Mouse (Mus musculus) hindbrain, embryonic 10.5 days (tissue): ENCODE results near the gene Six4. TPM values are rescaled to one million over a fixed set of nuclear protein-coding genes. Genes with fewer than 3 reads are reported as not detected.
A peak's percentile ranks its signal among the peaks of the same experiment; 100 is the strongest.
"Not testable (repeated sequence)": the region's sequence is repeated elsewhere in the genome, so short reads cannot be mapped to it uniquely, and the experiment has no call there.

Experiments used
- DNase-seq: peaks from one replicate; pipeline ENCODE4 v3.0.0-alpha.2; 2017; ENCODE audit warnings: low spot score
- H3K27ac ChIP-seq: fragments of 300-500 bp; sonication (generic); 2 replicates; pipeline ENCODE4 v1.5.1; 2016; ENCODE audit warnings: mild to moderate bottlenecking, moderate library complexity
- H3K27me3 ChIP-seq: fragments of 300-500 bp; sonication (generic); 2 replicates; pipeline ENCODE4 v1.6.1; 2016; ENCODE audit warnings: mild to moderate bottlenecking; ENCODE audit not compliant: poor library complexity, insufficient read depth, severe bottlenecking
- H3K36me3 ChIP-seq: fragments of 300-500 bp; sonication (generic); 2 replicates; pipeline ENCODE4 v1.6.1; 2016; ENCODE audit warnings: mild to moderate bottlenecking, moderate library complexity
- H3K4me1 ChIP-seq: fragments of 300-500 bp; sonication (generic); replicated peaks from 2 replicates; pipeline ENCODE4 v1.6.1; 2016; ENCODE audit warnings: mild to moderate bottlenecking
- H3K4me3 ChIP-seq: fragments of 300-500 bp; sonication (generic); 2 replicates; pipeline ENCODE4 v1.5.1; 2016; ENCODE audit warnings: mild to moderate bottlenecking, moderate library complexity
- H3K9me3 ChIP-seq: fragments of 300-500 bp; sonication (generic); 2 replicates; pipeline ENCODE4 v1.6.1; 2016; ENCODE audit warnings: mild to moderate bottlenecking, moderate library complexity
- WGBS: fragments of 180-500 bp; shearing (Covaris S2); methylation state at CpG from one replicate; pipeline ENCODE4 v1.1.7; 2016; 5-methylcytosine and 5-hydroxymethylcytosine counted together
- polyA plus RNA-seq: library from polyadenylated mRNA; unstranded; fragments of >200 nt; fragmentation: Nextera tagmentation; extraction: Ambion mirVana; gene quantifications from 2 replicates; pipeline ENCODE4 v1.2.1, GENCODE M21; 2016

The Six4 gene
- polyA plus RNA-seq, 1 experiment from 2014 or later, result 5.0 TPM

DNA sequence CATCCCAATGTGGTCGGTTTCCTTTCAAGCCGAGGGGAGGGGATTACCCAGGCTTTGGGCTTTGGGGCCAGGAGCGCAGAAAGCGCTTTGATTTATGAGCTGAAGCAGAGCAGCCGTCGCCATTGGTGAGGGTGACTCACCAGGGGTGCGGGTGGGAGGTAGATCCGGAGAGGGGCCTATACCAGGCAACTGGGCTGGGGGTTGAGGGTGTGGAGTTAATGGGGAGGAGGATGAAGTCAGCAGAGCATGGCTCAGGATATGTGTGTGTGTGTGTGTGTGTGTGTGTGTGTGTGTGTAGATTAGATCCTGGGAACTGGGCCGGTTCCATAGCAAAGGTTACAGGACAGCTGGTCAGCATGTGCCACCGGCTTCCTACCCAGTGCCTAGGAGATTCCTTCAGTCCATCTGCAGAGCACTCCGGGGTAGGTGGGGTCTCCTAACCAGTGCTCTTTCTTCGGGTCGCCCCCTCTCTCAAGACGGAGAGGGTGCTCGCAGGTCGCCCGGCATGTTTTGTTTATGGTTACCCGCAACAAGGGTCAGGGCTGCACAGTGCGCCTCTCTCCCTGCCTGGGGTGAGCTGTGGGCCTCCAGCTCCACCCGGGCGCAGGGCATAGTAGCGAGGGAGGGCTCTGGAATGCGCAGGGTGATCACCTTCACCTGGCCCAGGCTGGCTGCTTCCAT is 2.7 kb downstream of the Six4 start:
- Histone ChIP-seq H3K36me3 (peaks cover 30% of the 10 kb centered on the region), H3K9me3 (no peaks in the 10 kb centered on the region), H3K4me1 (peaks cover 32% of the 10 kb centered on the region), H3K4me3 (peak overlapping the region; percentile 85), H3K27me3 (peaks cover 27% of the 10 kb centered on the region), H3K27ac (peak overlapping the region; percentile 92)
- peak; percentile 31 for DNase-seq
- 3% methylated on average over 23 of the region's 23 CpGs for WGBS

GRCm38 (mm10) chr12:73107821-73108220 is 5.4 kb downstream of the Six4 start:
- DNase-seq, result no peak
- H3K36me3 ChIP-seq, result peaks cover 55% of the 10 kb centered on the region
- WGBS, result 77% methylated on average over 2 of the region's 2 CpGs

GRCm38 (mm10) chr12:73103713-73104112 is 9.5 kb downstream of the Six4 start:
- Histone ChIP-seq H3K9me3 (peaks cover 9% of the 10 kb centered on the region), H3K36me3 (peaks cover 72% of the 10 kb centered on the region), H3K4me3 (no peak overlapping the region), H3K27ac (no peak overlapping the region), H3K4me1 (no peaks in the 10 kb centered on the region), H3K27me3 (no peaks in the 10 kb centered on the region)
- no peak for DNase-seq
- WGBS, result 78% methylated on average over 12 of the region's 12 CpGs

More at GRCm38 (mm10) chr12:73107821-73108220, 5.4 kb downstream of the Six4 start:
- peaks cover 15% of the 10 kb centered on the region for H3K27me3 ChIP-seq
- H3K9me3 ChIP-seq, result peaks cover 9% of the 10 kb centered on the region
- no peak overlapping the region for H3K4me3 ChIP-seq
- H3K27ac ChIP-seq, result no peak overlapping the region
- H3K4me1 ChIP-seq, result peaks cover 24% of the 10 kb centered on the region

DNA sequence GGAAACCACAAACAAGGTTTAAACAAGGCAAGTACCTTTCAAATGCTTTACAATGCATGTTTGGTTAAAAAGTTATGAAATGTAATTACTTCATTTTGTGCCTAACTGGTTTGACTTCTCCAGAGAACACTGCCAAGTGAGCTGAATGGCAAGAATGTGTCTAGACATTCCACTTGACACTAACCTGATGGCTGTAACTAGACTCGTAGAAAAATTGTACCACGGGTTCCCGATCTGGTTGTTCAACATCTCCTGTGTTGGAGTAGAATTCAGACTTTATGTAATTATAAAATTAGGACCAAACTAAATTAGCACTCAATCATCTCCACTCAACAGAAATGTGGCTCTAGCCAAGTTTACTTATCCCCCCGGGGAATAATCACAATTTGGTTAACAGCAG is 14.7 kb downstream of the Six4 start:
- H3K27me3 ChIP-seq, result no peaks in the 10 kb centered on the region
- H3K27ac ChIP-seq, result no peak overlapping the region
- H3K36me3 ChIP-seq, result peaks cover 31% of the 10 kb centered on the region
- peaks cover 5% of the 10 kb centered on the region for H3K9me3 ChIP-seq
- no peak for DNase-seq
- WGBS, result 92% methylated on average over 4 of the region's 4 CpGs
- no peak overlapping the region for H3K4me3 ChIP-seq
- no peaks in the 10 kb centered on the region for H3K4me1 ChIP-seq

GRCm38 (mm10) chr12:73096177-73096576 is 17.1 kb downstream of the Six4 start:
- not testable (repeated sequence) for H3K36me3 ChIP-seq, H3K27ac ChIP-seq, H3K4me3 ChIP-seq, DNase-seq, H3K4me1 ChIP-seq, H3K27me3 ChIP-seq, H3K9me3 ChIP-seq
- WGBS, result 91% methylated on average over 5 of the region's 5 CpGs

- no peak overlapping the region for H3K4me3 ChIP-seq
- no peak for DNase-seq
- H3K9me3 ChIP-seq, result no peaks in the 10 kb centered on the region
- no peak overlapping the region for H3K27ac ChIP-seq
- H3K36me3 ChIP-seq, result no peaks in the 10 kb centered on the region
- no peaks in the 10 kb centered on the region for H3K4me1 ChIP-seq
- H3K27me3 ChIP-seq, result no peaks in the 10 kb centered on the region
- WGBS, result 31% methylated on average over 2 of the region's 2 CpGs
Observed at GRCm38 (mm10) chr12:73094605-73095004, 18.7 kb downstream of the Six4 start.

DNA sequence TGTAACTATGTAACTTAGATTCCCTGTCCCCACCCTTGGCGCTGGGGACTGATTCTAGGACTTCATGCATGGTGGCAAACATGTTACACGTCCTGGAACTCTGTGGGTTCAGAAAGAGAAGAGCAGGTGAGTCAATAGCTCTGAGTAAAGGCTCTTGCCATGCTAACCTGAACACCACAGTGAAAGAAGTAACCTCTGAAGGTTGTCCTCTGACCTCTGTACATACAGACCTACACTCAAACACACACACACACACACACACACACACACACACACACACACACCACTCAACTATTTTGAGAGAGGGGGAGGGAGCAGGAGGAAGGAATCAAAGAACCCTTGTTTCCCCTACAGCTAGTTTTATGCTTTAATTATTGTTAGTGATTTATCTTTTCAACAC is 19.1 kb downstream of the Six4 start:
- Histone ChIP-seq H3K27ac (no peak overlapping the region), H3K27me3 (no peaks in the 10 kb centered on the region), H3K9me3 (no peaks in the 10 kb centered on the region), H3K4me3 (no peak overlapping the region), H3K36me3 (no peaks in the 10 kb centered on the region), H3K4me1 (no peaks in the 10 kb centered on the region)
- no peak for DNase-seq
- 78% methylated on average over 2 of the region's 2 CpGs for WGBS

- H3K4me1 ChIP-seq, result no peaks in the 10 kb centered on the region
- H3K9me3 ChIP-seq, result no peaks in the 10 kb centered on the region
- no peak overlapping the region for H3K4me3 ChIP-seq
- 83% methylated on average over 7 of the region's 7 CpGs for WGBS
- no peak overlapping the region for H3K27ac ChIP-seq
- H3K36me3 ChIP-seq, result no peaks in the 10 kb centered on the region
- no peaks in the 10 kb centered on the region for H3K27me3 ChIP-seq
- DNase-seq, result no peak
Observed at GRCm38 (mm10) chr12:73090672-73091335, 22.5 kb downstream of the Six4 start.

GRCm38 (mm10) chr12:73088911-73089310 is 24.3 kb downstream of the Six4 start:
- DNase-seq, result no peak
- Histone ChIP-seq H3K27ac (no peak overlapping the region), H3K4me3 (no peak overlapping the region), H3K36me3 (no peaks in the 10 kb centered on the region), H3K27me3 (no peaks in the 10 kb centered on the region), H3K4me1 (no peaks in the 10 kb centered on the region), H3K9me3 (no peaks in the 10 kb centered on the region)
- WGBS, result 64% methylated on average over 5 of the region's 5 CpGs

DNA sequence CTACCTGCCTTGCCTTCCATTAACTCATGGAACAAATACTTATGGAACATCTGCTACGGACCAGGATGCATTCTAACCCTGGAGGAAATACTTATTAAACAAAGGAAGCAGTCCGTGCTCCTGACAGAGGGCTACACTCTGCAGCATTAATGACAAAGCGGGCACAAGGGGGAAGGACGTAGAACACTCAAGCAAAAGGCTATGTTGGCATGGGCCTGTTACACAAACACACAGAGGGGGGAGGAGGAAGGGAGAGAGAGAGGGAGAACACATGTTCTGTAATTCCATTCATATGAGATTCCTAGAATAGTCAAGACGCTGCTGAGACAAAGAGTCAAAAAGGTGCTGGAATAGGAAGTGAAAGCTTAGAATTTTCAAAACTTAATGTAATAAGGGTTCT is 24.8 kb downstream of the Six4 start:
- H3K9me3 ChIP-seq, result no peaks in the 10 kb centered on the region
- WGBS, result 79% methylated on average over 5 of the region's 5 CpGs
- H3K36me3 ChIP-seq, result no peaks in the 10 kb centered on the region
- H3K4me3 ChIP-seq, result no peak overlapping the region
- H3K27ac ChIP-seq, result no peak overlapping the region
- no peak for DNase-seq
- H3K27me3 ChIP-seq, result no peaks in the 10 kb centered on the region
- H3K4me1 ChIP-seq, result no peaks in the 10 kb centered on the region

DNA sequence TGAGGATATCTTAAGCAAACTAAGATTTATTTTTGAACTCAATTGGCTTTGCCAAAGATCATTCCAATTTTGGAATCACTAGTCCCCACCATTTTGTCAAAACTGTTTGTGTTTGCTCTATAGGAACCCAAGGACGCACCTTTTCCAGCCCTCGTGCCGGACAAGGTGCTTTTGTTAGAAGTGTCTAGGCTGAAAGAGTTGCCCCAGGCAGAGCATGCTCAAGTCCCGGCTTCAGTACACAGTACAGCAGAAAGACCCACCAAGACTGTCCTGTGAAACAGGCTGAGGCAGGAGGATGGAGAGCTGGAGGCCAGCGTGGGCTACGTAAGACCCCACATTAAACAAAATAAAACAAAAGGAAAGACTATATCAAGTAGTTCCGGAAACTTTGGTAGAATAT is 26.2 kb downstream of the Six4 start:
- Histone ChIP-seq H3K27me3 (no peaks in the 10 kb centered on the region), H3K27ac (no peak overlapping the region), H3K4me1 (no peaks in the 10 kb centered on the region), H3K9me3 (no peaks in the 10 kb centered on the region), H3K4me3 (no peak overlapping the region), H3K36me3 (no peaks in the 10 kb centered on the region)
- 89% methylated on average over 7 of the region's 7 CpGs for WGBS
- no peak for DNase-seq

DNA sequence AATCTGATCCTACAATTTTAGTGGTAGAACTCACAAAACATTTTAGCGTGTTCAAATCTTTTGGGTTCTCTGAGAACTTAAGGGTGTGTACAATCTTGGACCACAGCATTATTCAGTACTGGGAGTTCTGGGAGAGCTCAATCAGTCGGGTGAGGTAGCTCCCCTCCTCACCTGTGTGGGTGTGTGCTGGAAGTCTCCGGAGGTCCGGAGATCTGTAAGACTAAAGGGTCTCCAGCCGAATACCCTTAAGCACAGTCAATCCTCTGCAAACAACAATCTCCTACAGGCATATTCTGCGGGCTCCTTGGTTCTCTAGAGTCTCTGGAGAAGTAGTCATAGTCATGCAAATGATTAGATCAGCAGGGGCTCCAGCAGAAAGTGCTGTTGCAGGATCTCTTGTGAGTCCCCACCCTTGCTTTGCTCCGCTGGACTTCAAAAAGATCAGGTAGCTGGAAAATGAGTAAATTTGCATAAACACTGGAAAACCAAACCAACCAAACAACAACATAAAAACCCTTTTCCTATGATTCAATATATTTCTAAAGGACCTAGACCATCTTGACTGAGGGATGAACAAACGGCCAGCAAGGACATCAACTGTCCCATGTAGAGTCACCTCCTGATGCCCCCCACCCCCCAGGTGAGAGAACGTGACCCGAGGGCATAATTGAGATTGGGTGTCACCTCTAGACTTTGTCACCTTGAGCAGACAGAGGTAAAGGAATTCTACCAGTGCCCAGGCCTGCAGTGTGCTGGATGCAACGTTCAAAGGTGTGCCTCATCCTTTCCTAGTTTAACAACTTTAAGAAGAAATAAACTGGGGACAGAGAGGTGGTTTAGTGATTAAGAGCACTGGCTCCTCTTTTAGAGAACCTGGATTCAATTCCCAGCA is 27.3 kb downstream of the Six4 start:
- Histone ChIP-seq H3K9me3 (no peaks in the 10 kb centered on the region), H3K36me3 (no peaks in the 10 kb centered on the region), H3K4me1 (no peaks in the 10 kb centered on the region), H3K27ac (no peak overlapping the region), H3K4me3 (no peak overlapping the region), H3K27me3 (no peaks in the 10 kb centered on the region)
- no peak for DNase-seq
- 23% methylated on average over 11 of the region's 11 CpGs for WGBS

- Histone ChIP-seq H3K4me1 (no peaks in the 10 kb centered on the region), H3K27ac (no peak overlapping the region), H3K27me3 (no peaks in the 10 kb centered on the region), H3K36me3 (no peaks in the 10 kb centered on the region), H3K4me3 (no peak overlapping the region), H3K9me3 (no peaks in the 10 kb centered on the region)
- no peak for DNase-seq
- 88% methylated on average over 4 of the region's 4 CpGs for WGBS
Observed at GRCm38 (mm10) chr12:73083773-73084172, 29.5 kb downstream of the Six4 start.
